Mouse (Mus musculus) thymus, adult 18-20 months (tissue): ENCODE results near the gene Itsn1.

ENCODE experiments used
- DNase-seq, 2 experiments: peaks; one replicate each; pipeline ENCODE4 v3.0.0; 2022; ENCODE audit warnings: mixed read lengths in 2 of 2

Gene Itsn1

DNA sequence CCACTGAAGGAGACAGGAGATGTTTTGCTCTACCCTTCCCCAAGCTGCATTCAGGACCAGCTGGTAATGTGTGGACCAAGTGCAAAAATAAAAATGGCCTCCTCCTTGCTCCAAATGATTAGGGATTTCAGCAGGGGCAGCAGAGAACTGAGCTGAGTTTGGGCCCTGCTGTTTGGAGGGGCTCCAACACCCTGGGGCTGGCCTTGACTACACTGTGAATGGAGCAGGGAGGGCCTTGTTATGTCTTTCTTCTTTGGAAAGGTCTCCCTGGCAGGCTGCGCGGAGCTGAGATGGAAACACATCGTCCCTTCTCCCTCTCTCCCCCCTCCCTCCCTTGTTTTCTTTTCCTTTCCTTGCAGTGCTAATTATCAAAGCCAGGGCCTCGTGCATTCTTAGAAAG is 189.4 kb downstream of the Itsn1 start:
- no peak for DNase-seq

GRCm38 (mm10) chr16:91919056-91919455 is 190.0 kb downstream of the Itsn1 start:
- no peak for DNase-seq

- DNase-seq = no peak
These were observed 192.3 kb downstream of the Itsn1 start for GRCm38 (mm10) chr16:91921340-91921739.

GRCm38 (mm10) chr16:91922939-91923338 is 193.9 kb downstream of the Itsn1 start:
- no peak for DNase-seq

DNA sequence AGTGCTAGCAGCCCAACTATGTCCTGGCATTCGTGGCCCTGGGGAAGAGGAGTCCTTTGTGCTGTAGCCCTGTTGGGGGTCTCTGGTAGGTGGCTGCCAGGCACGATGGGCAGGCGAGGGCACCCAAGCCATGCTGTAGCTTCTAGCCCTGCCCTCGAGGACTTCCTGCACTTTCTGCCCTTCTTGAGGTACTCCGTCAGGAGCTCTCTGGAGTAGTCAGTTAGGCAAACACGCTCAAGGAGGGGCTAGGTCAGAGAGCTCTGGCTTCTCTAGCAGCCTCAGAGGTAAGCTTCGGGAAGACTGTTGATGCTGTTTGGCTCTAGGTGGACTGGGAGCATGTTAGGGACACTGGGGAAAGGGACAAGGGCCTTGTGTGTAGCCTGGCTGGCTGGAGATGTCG is 195.3 kb downstream of the Itsn1 start:
- DNase-seq = no peak

DNA sequence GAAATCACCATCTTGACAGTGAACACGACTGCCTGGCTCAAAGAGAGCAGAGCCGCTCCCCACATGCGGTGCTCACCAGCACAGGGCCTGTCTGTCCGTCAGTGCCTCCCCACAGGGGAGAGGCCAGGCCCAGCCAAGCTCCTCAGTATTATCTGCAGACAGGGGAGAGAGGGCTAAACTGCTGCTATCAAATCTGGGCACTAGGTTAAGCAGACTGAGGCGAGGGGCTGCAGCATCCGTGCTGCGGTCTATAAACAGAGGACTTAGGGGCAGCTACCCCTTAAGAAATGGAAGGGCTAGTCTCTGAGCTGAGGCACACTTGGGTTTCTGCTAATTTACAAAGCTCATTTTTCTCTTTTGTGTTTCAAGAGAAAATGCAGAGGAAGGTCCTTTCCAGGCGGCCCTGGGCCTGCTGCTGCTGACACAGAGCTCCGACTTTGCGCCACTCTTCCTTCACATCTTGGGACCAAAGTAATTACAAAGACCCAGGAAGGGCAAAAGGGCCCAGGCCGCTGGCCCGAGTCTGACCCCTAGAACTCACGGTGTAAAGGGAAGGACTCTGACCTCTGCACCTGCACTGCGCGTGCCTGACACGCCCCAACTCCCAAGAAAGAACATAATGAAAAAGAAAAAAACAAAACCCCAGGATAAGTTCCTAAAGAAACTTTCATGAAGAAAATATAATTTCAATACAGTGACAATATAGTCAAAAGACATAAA is 199.0 kb downstream of the Itsn1 start:
- DNase-seq = no peak

DNA sequence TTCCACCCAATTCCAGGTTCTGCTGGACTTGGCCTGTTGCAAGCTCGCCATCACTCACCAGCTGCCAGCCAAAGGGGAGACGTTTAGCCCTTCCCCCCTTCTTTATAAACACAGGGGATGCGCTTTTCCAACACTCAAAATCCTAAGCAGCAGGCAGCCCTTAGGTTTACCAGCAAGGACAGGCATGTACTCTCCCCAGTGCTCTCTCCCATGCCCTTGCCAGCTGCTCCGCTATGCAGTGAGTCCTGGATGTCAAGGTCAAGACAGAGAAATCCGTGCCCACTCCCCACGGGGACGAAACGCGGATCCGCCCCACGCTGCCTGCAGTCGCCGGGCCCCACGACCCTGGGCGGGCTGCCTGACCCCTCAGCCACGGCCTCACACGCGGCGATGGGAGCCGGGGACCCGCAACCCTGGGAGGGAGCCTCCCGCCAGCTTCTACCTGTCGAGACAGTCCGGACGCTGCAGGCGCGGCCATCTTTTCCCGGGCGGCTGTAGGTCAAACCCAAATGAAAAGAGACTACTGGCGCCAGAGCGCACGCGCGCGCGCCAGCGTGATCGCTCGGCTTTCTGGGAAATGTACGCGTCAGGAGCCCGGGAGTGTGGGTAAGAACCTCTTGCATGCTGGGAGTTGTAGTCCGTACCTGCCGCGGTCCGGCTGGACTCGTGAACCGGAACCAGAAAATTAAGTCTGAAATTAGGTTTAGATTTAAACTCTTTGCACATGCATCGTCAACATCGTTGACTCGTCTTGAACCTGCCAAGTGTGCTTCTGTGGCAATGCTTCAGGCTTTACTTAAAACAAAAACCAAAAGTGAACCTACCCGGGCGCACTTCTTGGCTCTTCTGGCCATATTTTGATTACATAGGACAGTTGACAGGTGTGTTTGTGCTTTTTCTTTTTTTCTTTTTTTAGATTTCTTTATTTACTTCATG is 202.3 kb downstream of the Itsn1 start:
- peak; percentile 85 to 88 for DNase-seq

DNA sequence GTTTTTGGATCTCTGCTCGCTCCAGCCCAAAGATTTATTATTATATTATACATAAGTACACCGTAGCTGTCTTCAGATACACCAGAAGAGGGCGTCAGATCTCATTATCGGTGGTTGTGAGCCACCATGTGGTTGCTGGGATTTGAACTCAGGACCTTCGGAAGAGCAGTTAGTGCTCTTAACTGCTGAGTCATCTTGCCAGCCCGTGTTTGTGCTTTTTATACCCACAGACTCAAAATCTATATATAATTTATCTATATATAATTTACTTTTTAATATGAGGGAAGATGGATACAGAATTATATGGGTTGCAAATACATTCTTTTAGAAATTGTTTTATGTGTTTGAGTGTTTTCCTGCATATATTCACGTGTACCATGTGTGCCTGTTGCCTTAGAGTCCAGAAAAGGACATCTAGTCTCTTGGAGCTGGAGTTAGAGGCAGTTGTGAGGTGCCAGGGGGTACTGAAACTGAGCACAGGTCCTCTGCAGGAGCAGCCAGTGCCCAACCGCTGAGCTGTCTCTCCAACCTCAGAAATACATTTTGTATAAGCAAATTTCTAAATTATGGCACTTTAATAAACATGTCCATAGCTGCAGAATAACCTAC is 203.1 kb downstream of the Itsn1 start:
- no peak for DNase-seq

DNA sequence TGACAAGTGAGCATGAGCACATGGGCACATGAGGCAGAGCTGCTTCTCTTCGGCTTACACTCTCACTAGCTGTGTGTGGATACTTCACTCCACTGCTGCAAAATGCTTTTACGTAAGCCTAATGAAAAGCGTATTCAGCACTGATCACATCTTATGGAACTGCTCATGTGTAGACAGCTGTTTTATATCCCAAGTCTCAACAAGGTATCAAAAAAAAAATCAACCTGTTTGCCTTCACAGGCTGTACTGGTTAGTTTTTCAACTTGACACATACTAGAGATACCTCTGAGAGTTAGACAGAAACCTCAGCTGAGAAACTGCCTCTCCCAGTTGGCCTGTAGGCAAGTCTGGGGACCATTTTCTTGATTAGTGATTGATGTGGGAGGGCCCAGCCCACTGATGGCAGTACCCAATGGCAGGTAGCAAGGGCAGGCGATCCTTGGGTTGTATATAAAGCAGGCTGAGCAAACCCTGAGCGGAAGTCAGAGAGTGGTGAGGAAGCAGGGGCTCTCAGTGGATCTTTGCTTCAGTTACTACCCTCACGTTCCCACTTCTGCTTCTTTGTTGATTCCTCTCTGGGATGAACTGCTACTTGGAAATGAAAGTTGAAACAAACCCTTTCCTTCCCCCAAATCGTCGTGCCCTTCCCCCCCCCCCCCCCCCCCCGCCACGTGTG is 203.9 kb downstream of the Itsn1 start:
- no peak for DNase-seq

- no peak for DNase-seq
These were observed 206.0 kb downstream of the Itsn1 start for GRCm38 (mm10) chr16:91935108-91935507.

DNA sequence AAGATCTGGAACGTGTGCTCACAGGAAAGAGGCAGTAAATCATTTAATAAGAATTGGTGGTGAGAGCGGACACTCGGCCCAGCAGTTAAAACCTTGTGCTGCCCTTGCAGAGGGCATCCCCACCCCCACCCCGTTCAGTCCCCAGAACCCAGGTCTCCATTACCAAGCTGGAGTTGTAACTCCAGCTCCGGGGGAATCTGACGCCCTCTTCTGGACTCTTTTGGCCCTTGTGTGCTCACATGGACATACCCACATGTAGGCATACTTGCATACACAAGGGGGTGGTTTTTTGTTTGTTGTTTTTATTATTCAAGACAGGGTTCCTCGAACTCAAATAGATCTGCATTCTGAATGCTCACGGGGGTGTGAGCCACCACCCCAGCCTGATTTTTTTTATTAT is 206.6 kb downstream of the Itsn1 start:
- DNase-seq = no peak

DNA sequence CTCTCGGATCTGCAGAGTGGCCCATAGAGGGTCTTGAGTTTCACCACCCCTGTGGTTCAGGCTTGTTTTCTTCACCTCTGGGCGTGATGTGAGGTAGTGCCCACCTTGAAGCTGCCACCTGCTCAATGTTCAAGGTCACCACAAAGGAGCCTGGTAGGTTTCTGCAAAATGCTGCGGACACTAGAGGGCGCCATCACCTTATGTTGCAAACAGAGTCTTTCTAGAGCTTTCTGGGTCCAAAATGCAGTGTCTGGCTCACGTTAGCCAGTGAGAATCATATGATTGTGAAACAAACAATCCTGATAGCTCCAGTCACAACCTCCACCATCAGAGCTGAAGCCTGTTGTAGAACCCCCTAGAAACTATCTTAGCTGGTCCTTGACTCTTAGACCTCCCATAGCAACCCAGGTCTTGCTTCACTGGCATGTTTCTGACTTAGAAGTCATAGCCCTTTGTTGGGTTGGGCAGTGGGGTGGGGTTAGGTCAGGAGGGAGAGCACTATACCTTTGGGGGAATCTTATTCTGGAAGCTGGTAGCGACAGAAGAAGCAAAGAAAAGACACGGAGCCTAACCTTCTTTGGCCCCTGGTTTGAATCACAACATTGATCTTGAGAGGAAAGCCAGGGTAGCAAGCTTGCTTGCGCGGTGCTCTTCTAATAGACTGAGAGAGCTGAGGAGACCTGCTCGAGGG is 207.4 kb downstream of the Itsn1 start:
- DNase-seq = peak; percentile 49 to 57

GRCm38 (mm10) chr16:91937281-91937680 is 208.2 kb downstream of the Itsn1 start:
- no peak for DNase-seq

GRCm38 (mm10) chr16:91938141-91938540 is 209.1 kb downstream of the Itsn1 start:
- no peak for DNase-seq

GRCm38 (mm10) chr16:91940726-91941125 is 211.6 kb downstream of the Itsn1 start:
- DNase-seq = no peak

DNA sequence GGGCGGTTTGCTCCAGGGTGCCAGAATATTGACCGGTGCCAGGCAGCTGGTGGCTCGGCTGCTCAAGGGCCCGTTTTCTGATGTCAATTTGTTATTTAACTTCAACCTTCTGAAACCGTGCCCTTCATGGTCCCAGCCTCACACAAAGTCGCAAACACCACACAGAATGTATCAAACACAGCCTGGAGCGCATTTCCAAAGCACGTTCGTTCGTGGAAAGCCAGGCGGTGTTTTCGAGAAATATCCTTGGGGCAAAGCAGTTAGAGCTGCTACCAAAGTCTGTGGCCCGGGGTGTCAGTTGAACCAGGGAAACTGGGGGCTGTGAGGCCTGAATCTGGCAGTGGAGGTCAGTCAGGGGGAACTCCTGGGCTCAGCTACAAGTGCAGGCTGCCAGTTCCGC is 213.1 kb downstream of the Itsn1 start:
- no peak for DNase-seq

- DNase-seq = no peak
These were observed 217.2 kb downstream of the Itsn1 start for GRCm38 (mm10) chr16:91946261-91946660.

DNA sequence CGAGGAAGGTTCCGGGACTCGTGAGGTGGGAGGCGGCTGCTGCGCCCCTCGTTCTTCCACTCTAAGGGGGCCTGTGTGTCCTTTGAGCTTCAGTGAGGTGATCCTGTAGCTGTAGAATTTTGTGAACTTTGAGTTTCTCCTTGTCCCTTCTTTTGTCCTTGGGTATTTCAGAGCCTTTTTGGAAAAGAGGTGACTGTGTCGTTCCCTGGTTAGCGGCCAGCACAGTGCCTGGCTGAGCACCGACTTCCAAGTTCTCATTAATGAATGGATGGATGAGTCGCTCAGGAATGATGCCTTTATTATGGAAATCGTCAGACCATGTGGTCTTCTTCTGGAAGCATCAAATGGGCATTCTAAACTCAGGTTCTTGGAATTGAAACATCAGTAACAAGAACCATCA is 218.0 kb downstream of the Itsn1 start:
- DNase-seq = no peak

GRCm38 (mm10) chr16:91953967-91954366 is 224.9 kb downstream of the Itsn1 start:
- no peak for DNase-seq

- no peak for DNase-seq
These were observed 225.7 kb downstream of the Itsn1 start for GRCm38 (mm10) chr16:91954766-91955165.

- DNase-seq = no peak
These were observed 233.3 kb downstream of the Itsn1 start for GRCm38 (mm10) chr16:91962204-91962893.
